Mouse (Mus musculus): ENCODE data around the gene Spink2. TPM values are rescaled to one million over a fixed set of nuclear protein-coding genes. Genes with fewer than 3 reads are reported as not detected.
A peak's percentile ranks its signal among the peaks of the same experiment; 100 is the strongest.
"Not testable (repeated sequence)": the region's sequence is repeated elsewhere in the genome, so short reads cannot be mapped to it uniquely, and the experiment has no call there.

Spink2 gene
- total RNA-seq, 2 experiments from 2014 or later: not detected

DNA sequence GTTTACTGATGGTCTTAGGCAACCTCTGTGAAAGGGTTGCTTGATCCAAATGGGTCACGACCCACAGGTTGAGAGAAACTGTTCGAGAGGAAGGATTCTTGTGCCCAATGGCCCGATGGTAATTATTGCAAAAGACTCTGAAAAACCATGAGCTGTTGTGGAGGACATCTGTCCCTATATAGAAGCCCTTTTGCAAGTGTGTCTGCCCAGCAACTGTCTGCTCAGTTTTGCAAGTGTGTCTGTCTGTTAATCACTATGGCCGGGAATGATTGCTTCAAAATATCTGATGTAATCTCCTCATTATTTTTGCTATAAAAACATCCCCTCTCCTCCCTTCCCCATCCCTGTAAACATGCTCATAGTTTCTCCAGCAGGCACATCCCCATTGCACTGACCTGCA lies 20.2 kb downstream of the Spink2 start:
- DNase-seq (ENCODE audit: extremely low spot score in 1 of 2, low spot score in 2 of 2): no peak
- intact Hi-C loops (cut with DNase I): no loop called here
- no peak for TF ChIP-seq CTCF (IDR thresholded peaks at IDR 0.05)
- Histone ChIP-seq H3K27ac (no peak overlapping the region), H3K4me3 (no peak overlapping the region)

GRCm38 (mm10) chr5:77188738-77189137 lies 22.5 kb downstream of the Spink2 start:
- no peak overlapping the region for H3K4me3 ChIP-seq
- intact Hi-C loops (cut with DNase I): no loop called here
- no peak for TF ChIP-seq CTCF (IDR thresholded peaks at IDR 0.05)
- DNase-seq (ENCODE audit: extremely low spot score in 1 of 2, low spot score in 2 of 2): no peak
- no peak overlapping the region for H3K27ac ChIP-seq

DNA sequence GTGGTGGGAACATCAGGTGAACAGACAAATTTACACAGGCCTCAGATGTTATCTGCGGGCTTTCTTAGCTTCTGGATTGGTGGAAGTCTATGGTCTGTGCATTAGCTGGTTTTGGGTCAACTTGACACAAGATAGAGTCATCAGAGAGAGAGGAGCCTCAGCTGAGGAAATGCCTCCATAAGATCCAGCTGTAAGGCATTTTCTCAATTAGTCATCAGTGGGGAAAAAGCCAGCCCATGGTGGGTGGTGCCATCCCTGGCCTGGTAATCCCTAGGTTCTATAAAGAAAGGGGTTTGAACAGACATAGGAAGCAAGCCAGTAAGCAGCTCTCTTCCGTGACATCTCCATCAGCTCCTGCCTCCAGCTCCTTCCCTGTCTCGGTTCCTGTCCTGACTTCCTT lies 25.9 kb downstream of the Spink2 start:
- Histone ChIP-seq H3K27ac (no peak overlapping the region), H3K4me3 (no peak overlapping the region)
- TF ChIP-seq CTCF (IDR thresholded peaks at IDR 0.05): no peak
- no peak for DNase-seq (ENCODE audit: extremely low spot score in 1 of 2, low spot score in 2 of 2)
- intact Hi-C loops (cut with DNase I): no loop called here

- intact Hi-C loops (cut with DNase I); H3K27ac ChIP-seq; H3K4me3 ChIP-seq; DNase-seq (ENCODE audit: extremely low spot score in 1 of 2, low spot score in 2 of 2): not testable (repeated sequence)
These were observed 27.4 kb downstream of the Spink2 start for GRCm38 (mm10) chr5:77183876-77184275.

DNA sequence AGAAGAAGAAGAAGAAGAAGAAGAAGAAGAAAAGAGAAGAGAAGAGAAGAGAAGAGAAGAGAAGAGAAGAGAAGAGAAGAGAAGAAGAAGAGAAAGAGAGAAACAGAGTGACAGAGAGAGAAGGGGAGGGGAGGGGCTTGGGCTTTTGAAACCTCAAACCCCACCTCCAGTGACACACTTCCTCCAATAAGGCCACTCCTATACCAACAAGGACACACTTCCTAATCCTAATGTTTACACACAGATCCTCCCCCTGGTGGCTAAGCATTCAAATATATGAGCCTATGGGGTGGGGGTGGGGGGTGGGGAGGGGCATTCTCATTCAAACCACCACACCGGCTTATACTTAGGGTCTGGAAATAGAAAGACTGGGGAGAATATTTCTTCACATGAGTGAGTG lies 27.9 kb downstream of the Spink2 start:
- no peak for DNase-seq (ENCODE audit: extremely low spot score in 1 of 2, low spot score in 2 of 2)
- intact Hi-C loops (cut with DNase I): no loop called here
- Histone ChIP-seq H3K4me3 (no peak overlapping the region), H3K27ac (no peak overlapping the region)
- TF ChIP-seq CTCF (IDR thresholded peaks at IDR 0.05): no peak

- intact Hi-C loops (cut with DNase I): no loop called here
These were observed 29.8 kb downstream of the Spink2 start for GRCm38 (mm10) chr5:77181508-77181907.

DNA sequence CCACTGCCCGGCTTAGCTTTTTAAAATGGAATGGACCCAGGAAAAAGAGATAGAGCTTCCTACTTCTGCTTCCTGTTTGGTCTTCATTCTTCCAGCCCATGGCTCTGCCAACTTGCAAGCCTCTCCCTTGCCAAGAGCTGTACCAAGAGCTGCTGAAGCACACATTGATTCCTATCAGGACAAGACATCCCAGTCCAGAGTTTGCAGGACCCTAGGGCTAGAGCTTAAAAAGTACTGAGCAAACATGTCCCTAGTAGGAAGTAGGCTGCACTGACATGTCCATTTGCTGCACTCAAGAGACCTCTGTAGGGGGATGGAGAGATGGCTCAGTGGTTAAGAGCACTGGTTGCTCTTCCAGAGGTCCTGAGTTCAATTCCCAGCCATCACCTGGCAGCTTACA lies 32.3 kb downstream of the Spink2 start:
- no peak for TF ChIP-seq CTCF (IDR thresholded peaks at IDR 0.05)
- Histone ChIP-seq H3K27ac (no peak overlapping the region), H3K4me3 (no peak overlapping the region)
- DNase-seq (ENCODE audit: extremely low spot score in 1 of 2, low spot score in 2 of 2): no peak
- intact Hi-C loops (cut with DNase I): no loop called here

More at GRCm38 (mm10) chr5:77181508-77181907, 29.8 kb downstream of the Spink2 start:
- Histone ChIP-seq H3K4me3 (no peak overlapping the region), H3K27ac (no peak overlapping the region)
- no peak for TF ChIP-seq CTCF (IDR thresholded peaks at IDR 0.05)
- DNase-seq (ENCODE audit: extremely low spot score in 1 of 2, low spot score in 2 of 2): no peak

DNA sequence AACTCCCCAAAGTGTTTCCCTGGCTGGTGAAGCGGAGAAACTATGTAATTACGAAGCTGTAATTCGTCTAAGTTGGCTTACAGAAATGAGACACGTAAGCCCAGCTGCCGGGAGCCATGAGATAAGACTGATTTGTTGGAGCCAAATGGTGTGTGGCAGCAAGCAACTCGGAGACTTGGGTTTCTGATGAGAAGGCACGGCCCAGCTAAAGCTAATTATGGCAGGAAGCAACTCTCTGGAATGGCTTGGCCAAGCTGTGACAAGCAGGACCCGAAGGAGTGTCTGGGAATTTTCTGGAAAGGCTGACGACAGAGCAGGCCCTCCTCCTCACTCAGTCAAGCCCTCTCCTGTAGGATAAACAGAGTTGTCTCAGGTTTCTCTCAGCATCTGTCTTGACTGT lies 33.3 kb downstream of the Spink2 start:
- Histone ChIP-seq H3K27ac (no peak overlapping the region), H3K4me3 (no peak overlapping the region)
- TF ChIP-seq CTCF (IDR thresholded peaks at IDR 0.05): no peak
- no peak for DNase-seq (ENCODE audit: extremely low spot score in 1 of 2, low spot score in 2 of 2)
- intact Hi-C loops (cut with DNase I): no loop called here

- Histone ChIP-seq H3K27ac (no peak overlapping the region), H3K4me3 (no peak overlapping the region)
- intact Hi-C loops (cut with DNase I): loop anchor here (5.0 kb wide), 1 partner anchor 102 kb away; no protein-coding TSS in a partner anchor
- DNase-seq (ENCODE audit: extremely low spot score in 1 of 2, low spot score in 2 of 2): no peak
- TF ChIP-seq CTCF (IDR thresholded peaks at IDR 0.05): no peak
These were observed 36.5 kb downstream of the Spink2 start for GRCm38 (mm10) chr5:77174779-77175178.

DNA sequence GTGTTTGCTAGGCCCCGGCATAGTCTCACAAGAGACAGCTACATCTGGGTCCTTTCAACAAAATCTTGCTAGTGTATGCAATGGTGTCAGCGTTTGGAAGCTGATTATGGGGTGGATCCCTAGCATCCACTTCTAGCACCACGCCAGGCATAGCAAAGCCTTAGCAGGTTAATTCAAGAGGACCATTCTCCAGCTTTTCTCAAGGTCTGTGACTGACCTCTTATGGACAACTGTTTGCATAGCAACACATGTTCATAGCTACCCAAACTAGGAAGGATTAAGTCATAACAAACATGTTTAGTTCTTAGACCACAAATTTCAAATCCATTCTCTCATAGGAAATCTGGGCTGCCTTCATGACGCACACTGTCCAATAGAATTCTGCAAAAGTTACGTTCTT lies 40.7 kb downstream of the Spink2 start:
- DNase-seq (ENCODE audit: extremely low spot score in 1 of 2, low spot score in 2 of 2): no peak
- Histone ChIP-seq H3K4me3 (no peak overlapping the region), H3K27ac (no peak overlapping the region)
- intact Hi-C loops (cut with DNase I): loop anchor here (1.0 to 5.0 kb wide), 4 partner anchors 81 to 172 kb away; no protein-coding TSS in a partner anchor
- peak; percentile 71 for TF ChIP-seq CTCF (IDR thresholded peaks at IDR 0.05)

DNA sequence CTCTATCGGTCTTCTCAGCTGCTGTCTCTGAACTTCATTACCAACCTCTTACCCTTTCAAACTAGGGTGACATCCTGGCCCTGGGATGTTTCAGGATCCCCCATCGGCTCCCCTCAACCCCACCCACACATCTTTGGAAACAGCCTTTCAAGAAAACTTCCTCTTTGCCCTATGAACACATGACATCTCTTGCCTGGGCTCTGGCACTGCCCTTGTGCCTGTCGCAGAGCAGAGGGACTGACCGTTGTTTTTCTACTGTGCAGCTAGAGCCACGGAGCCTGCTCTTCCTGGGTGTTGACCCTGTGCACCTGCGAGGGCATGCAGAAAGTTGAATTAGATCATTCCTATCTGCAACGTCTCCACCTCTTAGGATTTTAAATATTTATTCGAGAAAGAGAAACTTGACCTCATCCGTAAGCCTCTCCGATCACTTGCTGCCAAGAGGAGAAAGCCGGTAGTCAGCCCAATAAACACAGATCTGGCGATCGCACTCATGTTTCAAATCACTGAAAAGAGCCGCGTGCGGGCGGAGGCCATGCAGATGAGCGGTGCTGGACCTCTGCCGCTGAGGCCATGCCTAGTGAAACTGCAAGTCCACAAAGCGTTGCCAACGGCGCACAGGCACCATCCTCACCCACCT lies 43.8 kb downstream of the Spink2 start:
- Histone ChIP-seq H3K27ac (no peak overlapping the region), H3K4me3 (no peak overlapping the region)
- no peak for TF ChIP-seq CTCF (IDR thresholded peaks at IDR 0.05)
- intact Hi-C loops (cut with DNase I): loop anchor here (5.0 kb wide), 1 partner anchor 45 kb away; no protein-coding TSS in a partner anchor
- DNase-seq (ENCODE audit: extremely low spot score in 1 of 2, low spot score in 2 of 2): no peak

DNA sequence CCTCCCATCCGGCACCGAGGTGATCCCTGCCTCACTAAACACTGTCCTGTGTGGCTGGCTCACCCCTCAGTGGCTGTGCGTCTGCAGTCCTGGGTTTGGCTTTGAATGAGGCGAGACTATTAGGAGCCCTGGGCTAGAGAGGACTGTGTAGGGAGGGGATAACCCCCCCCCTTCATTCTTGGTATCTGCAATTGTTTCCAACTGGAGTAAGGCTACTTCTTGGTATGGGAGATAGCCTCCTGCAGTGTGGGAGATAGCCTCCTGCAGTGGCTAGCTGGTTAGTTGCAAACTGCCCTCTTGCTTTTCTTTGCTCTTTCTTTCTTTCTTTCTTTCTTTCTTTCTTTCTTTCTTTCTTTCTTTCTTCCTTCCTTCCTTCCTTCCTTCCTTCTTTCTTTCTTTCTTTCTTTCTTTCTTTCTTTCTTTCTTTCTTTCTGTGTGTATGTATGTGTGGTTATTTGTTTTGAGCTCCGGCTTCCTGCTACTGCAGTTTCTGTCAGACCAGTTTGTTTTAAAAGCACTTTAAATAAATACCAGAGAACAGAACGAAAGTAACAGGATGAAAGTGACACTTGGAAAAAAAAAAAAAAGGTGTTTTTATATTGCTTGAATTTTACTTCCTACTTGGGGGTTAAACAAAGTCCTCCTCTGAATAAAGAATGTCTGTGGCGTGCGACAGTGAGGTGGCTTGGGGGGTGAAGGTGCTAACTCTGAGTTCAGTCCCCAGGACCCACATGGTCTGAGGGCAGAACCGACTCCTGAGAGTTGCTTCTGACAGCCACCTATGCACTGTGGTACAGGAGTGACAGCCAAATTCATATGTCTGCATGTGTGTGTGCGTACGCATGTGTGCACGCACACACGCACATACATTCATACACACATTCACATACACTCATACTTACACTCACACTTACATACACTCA lies 45.3 kb downstream of the Spink2 start:
- no peak for TF ChIP-seq CTCF (IDR thresholded peaks at IDR 0.05)
- DNase-seq (ENCODE audit: extremely low spot score in 1 of 2, low spot score in 2 of 2): no peak
- Histone ChIP-seq H3K4me3 (no peak overlapping the region), H3K27ac (no peak overlapping the region)
- intact Hi-C loops (cut with DNase I): loop anchor here (5.0 kb wide), 1 partner anchor 44 kb away; no protein-coding TSS in a partner anchor
